Mouse (Mus musculus) liver, embryonic 12.5 days (tissue): ENCODE data around the gene Cfdp1. TPM values are rescaled to one million over a fixed set of nuclear protein-coding genes. Genes with fewer than 3 reads are reported as not detected.

Experiments used
- ATAC-seq: fragments of 200-750 bp; cut with Nextera tagmentation; 2 replicates; pipeline ENCODE4 v1.8.0; 2017; ENCODE audit warnings: moderate number of reproducible peaks, mild to moderate bottlenecking, moderate library complexity
- H3K27ac ChIP-seq: fragments of 300-500 bp; sonication (generic); 2 replicates; pipeline ENCODE4 v1.5.1; 2016; ENCODE audit warnings: mild to moderate bottlenecking
- H3K27me3 ChIP-seq: fragments of 300-500 bp; sonication (generic); replicated peaks from 2 replicates; pipeline ENCODE4 v1.6.1; 2016; ENCODE audit warnings: mild to moderate bottlenecking, moderate library complexity
- H3K36me3 ChIP-seq: fragments of 300-500 bp; sonication (generic); 2 replicates; pipeline ENCODE4 v1.6.1; 2016; ENCODE audit warnings: mild to moderate bottlenecking, moderate library complexity
- H3K4me1 ChIP-seq: fragments of 300-500 bp; sonication (generic); 2 replicates; pipeline ENCODE4 v1.6.1; 2016
- H3K4me2 ChIP-seq: fragments of 300-500 bp; sonication (generic); 2 replicates; pipeline ENCODE4 v1.6.1; 2016; ENCODE audit warnings: mild to moderate bottlenecking, moderate library complexity
- H3K4me3 ChIP-seq: fragments of 300-500 bp; sonication (generic); 2 replicates; pipeline ENCODE4 v1.5.1; 2016; ENCODE audit warnings: mild to moderate bottlenecking, moderate library complexity
- H3K9ac ChIP-seq: fragments of 300-500 bp; sonication (generic); 2 replicates; pipeline ENCODE4 v1.6.1; 2016; ENCODE audit warnings: mild to moderate bottlenecking, moderate library complexity
- H3K9me3 ChIP-seq: fragments of 300-500 bp; sonication (generic); replicated peaks from 2 replicates; pipeline ENCODE4 v1.6.1; 2016; ENCODE audit warnings: mild to moderate bottlenecking, moderate library complexity
- WGBS: fragments of 180-500 bp; shearing (Covaris S2); methylation state at CpG from one replicate; pipeline ENCODE4 v1.1.7; 2016; ENCODE audit not compliant: insufficient replicate concordance; 5-methylcytosine and 5-hydroxymethylcytosine counted together
- polyA plus RNA-seq: library from polyadenylated mRNA; unstranded; fragments of >200 nt; fragmentation: Nextera tagmentation; extraction: Ambion mirVana; gene quantifications from 2 replicates; pipeline ENCODE4 v1.2.1, GENCODE M21; 2016

Gene Cfdp1
- polyA plus RNA-seq, 1 experiment from 2014 or later, result 128 TPM

DNA sequence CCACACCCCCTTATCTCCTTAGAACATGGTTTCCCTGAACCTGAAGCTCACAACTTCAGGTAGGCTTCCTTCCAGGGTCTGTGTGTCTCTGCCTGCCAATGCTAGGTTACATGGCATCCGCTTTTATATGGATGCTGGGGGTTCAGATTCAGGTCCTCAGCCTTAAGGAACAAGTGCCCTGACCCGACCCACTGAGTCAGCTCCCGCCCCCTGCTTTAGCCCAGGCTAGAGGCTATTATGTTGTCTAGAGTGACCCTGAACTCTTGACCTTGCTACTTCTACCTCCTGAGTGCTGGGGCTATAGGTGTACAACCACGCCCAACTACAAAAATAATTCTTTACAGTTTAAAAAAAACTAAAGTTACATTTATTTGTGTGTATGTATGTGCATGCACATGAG is 39.0 kb downstream of the Cfdp1 start:
- Histone ChIP-seq H3K27me3 (no peaks in the 10 kb centered on the region), H3K9ac (no peak overlapping the region), H3K27ac (no peak overlapping the region), H3K36me3 (peaks cover 71% of the 10 kb centered on the region), H3K4me2 (no peak overlapping the region), H3K4me3 (no peak overlapping the region), H3K4me1 (0 out of 2 replicates have a peak, but pooled peaks cover 5% of the 10 kb centered on the region), H3K9me3 (no peaks in the 10 kb centered on the region)
- ATAC-seq, result no peak
- WGBS, result 75% methylated on average over 4 of the region's 4 CpGs

DNA sequence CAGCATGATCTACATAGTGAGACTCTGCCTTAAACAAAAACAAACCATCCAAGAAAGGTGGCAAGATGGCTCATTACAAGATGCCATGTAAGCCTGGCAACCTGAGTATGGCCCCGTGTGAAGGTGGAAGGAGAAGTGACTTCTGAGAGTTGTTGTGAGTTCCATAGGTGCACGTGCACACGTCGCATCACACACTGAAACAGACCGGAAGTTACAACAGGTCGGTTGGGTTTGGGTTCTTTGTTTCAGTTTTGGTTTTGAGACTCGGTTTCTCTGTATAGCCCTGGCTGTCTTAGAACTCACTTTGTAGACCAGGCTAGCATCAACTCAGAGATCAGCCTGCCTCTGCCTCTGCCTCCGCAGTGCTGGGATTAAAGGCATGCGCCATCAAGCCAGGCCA is 40.3 kb downstream of the Cfdp1 start:
- no peak for ATAC-seq
- WGBS, result 89% methylated on average over 9 of the region's 9 CpGs

DNA sequence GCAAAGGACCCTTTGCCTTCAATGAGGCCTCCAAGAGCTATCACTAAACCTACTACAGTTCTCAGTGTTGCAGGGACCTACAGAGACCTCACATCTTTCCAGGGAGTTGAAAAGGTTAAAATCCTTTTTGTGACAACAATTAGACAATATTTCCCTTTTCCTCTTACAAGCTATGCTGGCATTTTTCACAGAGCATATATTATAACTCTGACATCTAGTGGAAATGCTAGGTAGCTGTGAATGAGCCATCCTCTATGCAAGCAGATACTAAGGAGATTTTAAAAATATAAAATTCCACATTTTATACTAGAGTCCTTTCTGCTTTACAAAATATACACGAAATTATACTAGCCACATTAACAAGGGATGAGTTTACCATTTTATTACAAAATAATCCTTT is 41.3 kb downstream of the Cfdp1 start:
- peaks cover 60% of the 10 kb centered on the region for H3K36me3 ChIP-seq
- no peak for ATAC-seq
- H3K27ac ChIP-seq, result no peak overlapping the region
- no peak overlapping the region for H3K9ac ChIP-seq
- 53% methylated on average over 1 of the region's 1 CpGs for WGBS
- no peaks in the 10 kb centered on the region for H3K9me3 ChIP-seq
- 0 out of 2 replicates have a peak, but pooled peaks cover 5% of the 10 kb centered on the region for H3K4me1 ChIP-seq
- H3K4me2 ChIP-seq, result no peak overlapping the region
- H3K27me3 ChIP-seq, result no peaks in the 10 kb centered on the region
- no peak overlapping the region for H3K4me3 ChIP-seq

More for the DNA sequence above, 40.3 kb downstream of the Cfdp1 start:
- Histone ChIP-seq H3K4me1 (0 out of 2 replicates have a peak, but pooled peaks cover 5% of the 10 kb centered on the region), H3K27me3 (no peaks in the 10 kb centered on the region), H3K4me2 (no peak overlapping the region), H3K9ac (no peak overlapping the region), H3K4me3 (no peak overlapping the region), H3K27ac (no peak overlapping the region), H3K9me3 (no peaks in the 10 kb centered on the region), H3K36me3 (peaks cover 63% of the 10 kb centered on the region)

DNA sequence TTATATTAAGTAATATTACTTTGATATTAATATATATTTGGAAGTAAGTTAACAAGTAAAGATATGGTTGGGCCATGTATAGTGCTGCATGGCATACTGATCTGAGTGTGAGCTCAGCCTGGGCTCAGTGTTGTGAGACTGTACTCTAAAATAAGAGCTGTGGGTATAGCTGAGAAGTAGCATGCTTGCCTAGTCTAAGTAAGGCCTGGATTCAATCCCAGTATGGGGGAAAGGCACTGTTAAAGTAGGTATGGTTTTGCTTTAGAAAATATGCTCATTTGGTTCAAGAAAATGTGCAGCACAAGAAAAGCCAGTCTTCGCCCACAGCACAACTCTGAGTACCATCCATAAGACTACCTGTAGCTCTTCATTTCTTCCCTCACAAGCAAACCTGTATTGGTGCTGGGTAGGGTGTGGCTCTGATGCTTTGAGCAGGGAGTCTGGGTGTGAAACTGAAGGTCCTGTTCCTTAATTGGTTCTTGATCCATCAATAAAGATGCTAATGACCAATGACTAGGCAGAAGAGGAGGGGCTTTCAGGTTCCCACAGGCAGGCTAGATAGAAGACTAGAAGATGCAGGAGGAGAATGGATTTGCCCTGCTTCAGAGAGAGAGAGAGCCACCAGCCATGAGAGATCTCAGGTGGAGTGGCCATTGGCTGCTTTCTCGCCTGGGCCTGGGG is 43.3 kb downstream of the Cfdp1 start:
- 57% methylated on average over 2 of the region's 2 CpGs for WGBS

DNA sequence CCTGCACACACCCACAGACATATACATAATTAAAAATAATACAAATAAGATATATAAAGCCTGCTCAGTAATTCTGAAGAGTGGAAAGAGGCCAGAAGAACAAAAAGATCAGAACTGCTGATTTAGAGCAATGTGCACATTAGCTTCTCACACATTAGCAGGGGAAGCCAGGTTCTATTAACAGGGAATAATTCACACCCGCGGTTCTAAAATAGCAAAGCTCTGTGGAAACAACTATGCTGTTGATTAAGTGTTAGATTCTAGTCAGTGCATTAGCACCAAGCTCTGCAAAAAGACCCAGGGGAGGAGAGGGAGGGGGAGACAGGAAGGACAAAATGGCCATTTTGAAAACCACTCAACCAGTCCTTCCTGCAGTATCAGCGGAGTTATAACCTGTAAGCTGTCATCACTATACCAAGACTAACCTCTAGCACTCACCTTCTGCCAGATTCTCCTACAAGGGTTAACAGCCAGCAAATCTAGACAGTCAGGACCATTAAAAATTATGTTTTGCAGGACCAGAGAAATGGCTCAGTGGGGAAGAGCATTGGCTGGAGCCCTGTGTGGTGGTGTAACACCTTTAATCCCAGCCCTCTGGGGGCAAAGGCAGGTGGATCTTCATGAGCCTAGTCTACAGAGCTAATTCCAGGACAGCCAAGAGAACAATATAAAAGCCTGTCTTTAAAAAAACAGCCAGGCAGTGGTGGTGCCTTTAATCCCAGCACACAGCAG is 45.0 kb downstream of the Cfdp1 start:
- H3K4me2 ChIP-seq, result no peak overlapping the region
- no peaks in the 10 kb centered on the region for H3K9me3 ChIP-seq
- H3K36me3 ChIP-seq, result peaks cover 34% of the 10 kb centered on the region
- ATAC-seq, result no peak
- no peak overlapping the region for H3K27ac ChIP-seq
- H3K27me3 ChIP-seq, result no peaks in the 10 kb centered on the region
- 0 out of 2 replicates have a peak, but pooled peaks cover 5% of the 10 kb centered on the region for H3K4me1 ChIP-seq
- no peak overlapping the region for H3K9ac ChIP-seq
- WGBS, result 91% methylated on average over 3 of the region's 3 CpGs
- no peak overlapping the region for H3K4me3 ChIP-seq

More for the DNA sequence above, 43.3 kb downstream of the Cfdp1 start:
- ATAC-seq, result peak; percentile 51; the same call in 1 of the 2 replicates
- H3K9ac ChIP-seq, result no peak overlapping the region
- no peaks in the 10 kb centered on the region for H3K27me3 ChIP-seq
- H3K4me1 ChIP-seq, result 0 out of 2 replicates have a peak, but pooled peaks cover 5% of the 10 kb centered on the region
- H3K9me3 ChIP-seq, result no peaks in the 10 kb centered on the region
- no peak overlapping the region for H3K4me2 ChIP-seq
- no peak overlapping the region for H3K27ac ChIP-seq
- H3K36me3 ChIP-seq, result peaks cover 46% of the 10 kb centered on the region
- H3K4me3 ChIP-seq, result no peak overlapping the region

DNA sequence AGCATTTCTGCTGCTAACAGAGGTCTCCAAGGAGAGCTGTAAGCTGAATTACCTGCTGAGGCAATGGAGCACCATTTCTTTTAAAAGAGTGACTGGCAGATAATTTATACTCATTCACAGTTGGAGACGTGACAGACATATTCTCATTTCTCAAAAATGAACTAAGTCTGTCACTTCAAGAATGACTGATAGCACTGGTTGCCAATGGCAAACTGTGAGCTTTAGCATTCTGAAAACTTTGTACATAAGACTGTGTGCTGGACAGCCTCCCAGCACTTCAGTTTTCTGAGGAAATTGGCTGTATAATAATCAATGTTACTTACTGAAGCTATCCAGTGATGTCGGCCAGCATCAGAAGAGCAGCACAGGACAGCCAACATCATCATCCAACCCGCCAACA is 46.1 kb downstream of the Cfdp1 start:
- Histone ChIP-seq H3K9me3 (no peaks in the 10 kb centered on the region), H3K27ac (no peak overlapping the region), H3K4me1 (0 out of 2 replicates have a peak, but pooled peaks cover 5% of the 10 kb centered on the region), H3K36me3 (peaks cover 33% of the 10 kb centered on the region; the same call in 1 of the 2 replicates), H3K27me3 (no peaks in the 10 kb centered on the region), H3K4me2 (no peak overlapping the region), H3K9ac (no peak overlapping the region), H3K4me3 (no peak overlapping the region)
- WGBS, result 78% methylated on average over 3 of the region's 3 CpGs
- no peak for ATAC-seq

DNA sequence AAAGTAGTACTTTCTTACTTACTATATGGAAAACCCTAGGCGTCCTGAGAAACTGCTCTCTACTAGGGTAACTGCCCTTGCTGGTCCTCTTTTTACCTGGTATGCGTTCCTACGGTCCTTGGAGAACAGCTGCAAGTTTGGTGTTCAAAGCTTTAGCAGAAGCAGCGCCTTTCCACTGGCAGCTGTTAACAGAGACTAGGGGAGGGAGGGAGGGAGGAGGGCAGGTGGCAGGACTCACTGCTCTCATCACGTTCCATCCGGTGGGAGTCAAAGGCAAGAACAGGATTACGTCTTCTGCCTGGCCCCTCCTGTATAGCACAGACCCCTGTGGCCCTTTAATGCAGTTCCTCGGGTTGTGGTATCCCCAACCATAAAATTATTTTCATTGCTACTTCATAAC is 50.7 kb downstream of the Cfdp1 start:
- Histone ChIP-seq H3K4me1 (0 out of 2 replicates have a peak, but pooled peaks cover 2% of the 10 kb centered on the region), H3K4me3 (no peak overlapping the region), H3K9ac (no peak overlapping the region), H3K4me2 (no peak overlapping the region), H3K27ac (no peak overlapping the region), H3K36me3 (peaks cover 24% of the 10 kb centered on the region), H3K9me3 (no peaks in the 10 kb centered on the region), H3K27me3 (no peaks in the 10 kb centered on the region)
- WGBS, result 87% methylated on average over 8 of the region's 8 CpGs
- no peak for ATAC-seq

DNA sequence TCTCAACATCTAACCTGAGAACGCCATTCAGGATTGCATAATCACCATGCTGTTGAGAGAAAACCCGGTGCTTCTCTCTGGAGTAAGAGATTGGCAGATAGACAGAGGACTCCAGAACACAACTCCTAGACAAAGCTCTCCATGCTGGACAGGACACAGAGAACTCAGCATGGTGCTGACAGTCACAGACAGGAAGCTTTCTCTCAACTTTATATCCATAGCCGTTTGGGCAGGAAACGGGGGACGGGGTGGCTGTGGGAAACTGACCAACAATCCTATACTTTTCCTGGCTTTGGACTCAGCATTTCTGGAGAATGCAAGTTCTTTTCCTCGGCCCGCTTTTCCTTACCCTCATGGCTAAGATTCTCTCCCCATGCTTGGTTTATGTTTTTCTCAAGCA is 51.8 kb downstream of the Cfdp1 start:
- Histone ChIP-seq H3K4me2 (no peak overlapping the region), H3K4me1 (0 out of 2 replicates have a peak, but pooled peaks cover 2% of the 10 kb centered on the region), H3K9me3 (no peaks in the 10 kb centered on the region), H3K9ac (no peak overlapping the region), H3K36me3 (peaks cover 27% of the 10 kb centered on the region), H3K27ac (peak overlapping the region; percentile 48), H3K27me3 (no peaks in the 10 kb centered on the region), H3K4me3 (no peak overlapping the region)
- 67% methylated on average over 7 of the region's 7 CpGs for WGBS
- ATAC-seq, result no peak

DNA sequence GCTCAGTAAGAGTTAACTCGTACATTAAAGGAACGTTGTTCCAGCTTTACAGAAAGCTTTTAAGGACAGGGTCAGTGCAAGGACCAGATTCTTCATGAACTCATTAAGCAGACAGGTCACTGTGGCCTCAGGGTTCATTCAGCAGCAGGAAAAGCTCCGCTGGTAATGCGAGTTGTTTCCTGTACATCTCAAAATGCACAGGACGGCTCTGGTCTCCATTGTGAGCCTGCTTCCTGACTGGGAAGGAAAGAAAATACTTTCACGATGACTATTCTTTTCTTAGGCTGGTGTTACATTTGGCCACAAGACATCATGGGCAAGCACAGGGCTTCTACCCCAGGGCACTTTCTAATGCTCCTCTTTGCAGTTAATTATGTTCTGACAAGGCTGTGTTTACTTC is 52.6 kb downstream of the Cfdp1 start:
- H3K4me3 ChIP-seq, result no peak overlapping the region
- H3K27ac ChIP-seq, result peak overlapping the region; percentile 29; the same call in 1 of the 2 replicates
- no peaks in the 10 kb centered on the region for H3K9me3 ChIP-seq
- H3K9ac ChIP-seq, result no peak overlapping the region
- no peak for ATAC-seq
- no peak overlapping the region for H3K4me2 ChIP-seq
- H3K4me1 ChIP-seq, result 0 out of 2 replicates have a peak, but pooled peaks cover 2% of the 10 kb centered on the region
- H3K27me3 ChIP-seq, result no peaks in the 10 kb centered on the region
- H3K36me3 ChIP-seq, result peaks cover 35% of the 10 kb centered on the region
- WGBS, result 63% methylated on average over 6 of the region's 6 CpGs

DNA sequence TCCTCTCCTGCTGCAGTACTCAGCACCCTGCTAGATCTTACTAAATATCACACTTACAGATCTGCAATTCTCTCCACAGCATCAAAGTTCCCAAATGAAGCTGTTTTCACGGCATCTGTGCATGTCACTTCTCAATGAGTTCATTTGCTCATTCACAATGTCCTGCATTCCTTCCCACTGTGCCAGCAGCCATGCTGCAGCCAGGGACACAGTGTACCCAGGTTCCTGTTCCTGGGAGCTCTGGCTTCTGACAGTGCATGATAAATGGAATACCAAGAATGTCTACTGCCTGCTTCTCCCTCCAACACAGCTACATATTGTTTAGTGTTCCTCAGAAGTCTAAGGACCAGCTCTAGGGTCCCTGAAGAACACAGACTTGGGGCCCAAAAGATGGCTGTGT is 57.6 kb downstream of the Cfdp1 start:
- no peak for ATAC-seq
- Histone ChIP-seq H3K9ac (no peak overlapping the region), H3K36me3 (peaks cover 52% of the 10 kb centered on the region), H3K27ac (no peak overlapping the region), H3K27me3 (no peaks in the 10 kb centered on the region), H3K4me2 (no peak overlapping the region), H3K9me3 (no peaks in the 10 kb centered on the region), H3K4me3 (no peak overlapping the region), H3K4me1 (0 out of 2 replicates have a peak, but pooled peaks cover 6% of the 10 kb centered on the region)
- 67% methylated on average over 1 of the region's 1 CpGs for WGBS

DNA sequence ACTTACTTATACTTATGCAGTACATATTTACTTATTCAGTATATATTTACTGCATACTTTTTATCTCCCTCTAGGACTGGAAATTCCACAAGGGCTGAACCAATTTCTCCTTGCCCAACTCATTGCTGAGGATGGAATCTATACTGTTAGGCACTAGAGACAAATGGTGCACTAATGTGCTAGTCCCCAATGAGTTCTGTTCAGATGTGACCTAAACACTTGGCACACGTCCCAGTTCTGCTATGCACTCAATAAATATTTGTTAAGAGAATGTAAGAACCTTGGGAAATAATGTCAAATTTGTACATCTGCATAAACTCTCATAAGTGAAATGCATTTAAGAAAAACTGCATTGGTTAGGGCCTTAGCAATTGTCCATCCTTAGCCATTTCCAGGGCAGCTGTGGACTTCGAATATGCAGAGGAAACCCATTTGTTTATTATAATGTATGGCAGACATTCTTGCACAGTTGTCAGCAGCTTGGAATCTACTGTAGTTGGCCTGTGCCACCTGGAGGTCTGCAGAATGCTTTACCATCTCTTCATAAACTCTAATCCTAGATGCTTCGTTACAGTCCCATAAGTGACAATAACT is 60.7 kb downstream of the Cfdp1 start:
- H3K27me3 ChIP-seq, result no peaks in the 10 kb centered on the region
- H3K27ac ChIP-seq, result no peak overlapping the region
- WGBS, result 72% methylated on average over 3 of the region's 3 CpGs

DNA sequence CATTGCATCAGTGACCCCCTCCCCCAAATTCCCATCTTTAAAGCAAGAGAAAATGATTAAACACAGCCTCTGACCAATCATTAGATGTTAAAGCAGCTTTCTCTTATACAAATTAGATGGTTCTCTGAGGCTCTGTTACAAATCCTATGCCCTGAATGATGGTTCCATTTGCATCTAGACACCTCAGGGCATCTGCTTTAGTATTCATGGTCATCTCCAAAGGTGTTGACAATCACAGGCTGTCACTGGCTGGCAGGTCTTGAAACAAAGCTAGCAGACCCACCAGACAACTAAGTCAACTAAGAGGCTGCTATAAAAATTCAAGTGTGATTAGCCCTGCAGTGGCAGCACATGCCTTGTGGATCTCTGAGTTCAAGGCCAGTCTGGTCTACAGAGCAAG is 64.5 kb downstream of the Cfdp1 start:
- H3K36me3 ChIP-seq, result peaks cover 37% of the 10 kb centered on the region
- H3K4me1 ChIP-seq, result peaks cover under 1% of the 10 kb centered on the region; the same call in 1 of the 2 replicates
- H3K4me3 ChIP-seq, result no peak overlapping the region
- no peak overlapping the region for H3K27ac ChIP-seq
- ATAC-seq, result no peak
- no peak overlapping the region for H3K4me2 ChIP-seq
- no peak overlapping the region for H3K9ac ChIP-seq
- H3K27me3 ChIP-seq, result no peaks in the 10 kb centered on the region
- no peaks in the 10 kb centered on the region for H3K9me3 ChIP-seq

More for the DNA sequence above, 60.7 kb downstream of the Cfdp1 start:
- no peak overlapping the region for H3K9ac ChIP-seq
- no peak for ATAC-seq
- H3K36me3 ChIP-seq, result peaks cover 58% of the 10 kb centered on the region
- no peak overlapping the region for H3K4me2 ChIP-seq
- no peaks in the 10 kb centered on the region for H3K9me3 ChIP-seq
- no peak overlapping the region for H3K4me3 ChIP-seq
- H3K4me1 ChIP-seq, result peaks cover 4% of the 10 kb centered on the region; the same call in 1 of the 2 replicates
